Mouse (Mus musculus) brain, embryonic 14.5 days (tissue): ENCODE measurements at regions not wholly inside any gene's neighbourhood (a gene's known extent, or its start where the extent isn't known, plus 50 kb on each side); places are given as distances from the start of the nearest gene placed in this dataset.
A peak's percentile ranks its signal among the peaks of the same experiment; 100 is the strongest.

ENCODE experiments used
- DNase-seq: peaks from one replicate; pipeline ENCODE4 v3.0.0-alpha.2; 2011; ENCODE audit warnings: low read depth
- CTCF ChIP-seq: fragments of 200-500 bp; IDR thresholded peaks from 2 replicates; pipeline ENCODE4 v1.5.1; 2012; ENCODE audit warnings: inconsistent platforms, mild to moderate bottlenecking, moderate library complexity, borderline replicate concordance; ENCODE audit not compliant: insufficient read depth, insufficient read length; ENCODE audit errors: extremely low read depth
- POLR2A ChIP-seq: fragments of 200-500 bp; IDR thresholded peaks from 2 replicates; pipeline ENCODE4 v1.6.1; 2012; ENCODE audit warnings: mild to moderate bottlenecking, inconsistent platforms, borderline replicate concordance; ENCODE audit not compliant: poor library complexity, insufficient read depth, insufficient read length, severe bottlenecking; ENCODE audit errors: extremely low read depth

DNA sequence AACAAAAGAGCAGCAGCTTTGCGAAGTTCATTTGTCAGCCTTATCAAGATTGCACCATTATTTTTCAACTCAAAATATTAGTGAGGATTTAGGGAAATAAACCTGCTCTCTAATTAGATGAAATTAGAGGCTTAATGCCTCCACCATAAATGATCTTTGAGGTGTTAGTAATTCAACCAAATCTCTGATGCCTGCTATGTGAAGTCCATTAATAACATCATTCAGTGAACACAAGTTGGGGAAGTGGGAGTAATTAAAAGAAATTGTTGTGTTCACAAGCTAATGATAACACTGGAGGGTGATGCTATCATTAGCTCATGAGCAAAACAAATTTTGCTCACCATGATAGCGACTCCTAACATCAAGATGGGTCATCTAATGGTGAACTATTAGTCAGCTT is 246.0 kb downstream of the Ttc6 start:
- TF ChIP-seq POLR2A (no peak), CTCF (no peak)
- no peak for DNase-seq

DNA sequence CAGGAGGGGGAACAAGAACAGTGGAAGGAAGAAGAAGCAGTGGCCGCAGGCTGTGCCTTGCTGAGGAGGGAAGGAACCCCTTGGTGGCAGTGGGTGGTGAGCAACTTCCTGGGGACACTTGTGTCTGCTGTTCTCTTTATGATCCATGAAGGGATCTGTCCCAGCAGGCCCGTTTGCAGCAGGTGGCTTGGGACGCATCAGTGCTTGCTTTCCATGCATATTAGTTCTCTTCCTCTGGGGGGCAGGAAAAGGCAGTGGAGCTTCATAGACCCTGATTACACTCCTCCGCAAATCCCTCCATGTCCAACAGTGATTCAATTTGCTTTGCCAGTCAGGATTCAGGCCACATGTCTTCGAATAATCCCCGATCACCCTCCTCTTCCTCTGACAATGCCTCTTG is 259.9 kb downstream of the Ttc6 start:
- 0 out of 2 replicates have a peak, but pooled peaks have one; percentile 0 for TF ChIP-seq CTCF
- no peak for TF ChIP-seq POLR2A
- DNase-seq = no peak

- TF ChIP-seq POLR2A = no peak
- TF ChIP-seq CTCF = 0 out of 2 replicates have a peak, but pooled peaks have one; percentile 18
- peak; percentile 91 for DNase-seq
These were observed 261.8 kb downstream of the Ttc6 start for GRCm38 (mm10) chr12:57825754-57826153.

DNA sequence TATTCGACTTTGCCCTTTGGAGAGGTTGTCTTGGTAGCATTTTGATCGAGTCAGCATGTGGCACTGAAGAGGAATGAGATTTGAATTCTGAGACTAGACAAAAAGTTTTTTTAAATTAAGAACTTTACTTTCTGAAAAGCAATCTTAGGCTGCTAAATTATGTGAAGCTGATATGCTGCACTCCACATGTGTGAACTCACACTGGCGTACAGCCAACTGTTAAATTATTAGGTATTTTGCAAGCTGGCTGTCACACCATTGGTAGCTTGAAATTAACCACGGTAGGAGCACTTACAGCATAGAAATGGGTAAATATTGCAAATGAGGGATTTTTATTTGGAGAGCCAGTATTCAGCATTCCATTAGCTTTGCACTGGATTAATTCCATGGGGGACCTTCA is 278.9 kb downstream of the Ttc6 start:
- no peak for TF ChIP-seq CTCF
- TF ChIP-seq POLR2A = no peak
- DNase-seq = peak; percentile 75

- no peak for DNase-seq
- TF ChIP-seq CTCF (no peak), POLR2A (no peak)
These were observed 307.1 kb downstream of the Ttc6 start for GRCm38 (mm10) chr12:57871028-57871427.

- no peak for TF ChIP-seq CTCF
- TF ChIP-seq POLR2A = no peak
- no peak for DNase-seq
These were observed 320.6 kb upstream of the Sstr1 start for GRCm38 (mm10) chr12:57890783-57891478.

- TF ChIP-seq CTCF = no peak
- TF ChIP-seq POLR2A = no peak
- no peak for DNase-seq
These were observed 320.0 kb upstream of the Sstr1 start for GRCm38 (mm10) chr12:57891556-57891955.

DNA sequence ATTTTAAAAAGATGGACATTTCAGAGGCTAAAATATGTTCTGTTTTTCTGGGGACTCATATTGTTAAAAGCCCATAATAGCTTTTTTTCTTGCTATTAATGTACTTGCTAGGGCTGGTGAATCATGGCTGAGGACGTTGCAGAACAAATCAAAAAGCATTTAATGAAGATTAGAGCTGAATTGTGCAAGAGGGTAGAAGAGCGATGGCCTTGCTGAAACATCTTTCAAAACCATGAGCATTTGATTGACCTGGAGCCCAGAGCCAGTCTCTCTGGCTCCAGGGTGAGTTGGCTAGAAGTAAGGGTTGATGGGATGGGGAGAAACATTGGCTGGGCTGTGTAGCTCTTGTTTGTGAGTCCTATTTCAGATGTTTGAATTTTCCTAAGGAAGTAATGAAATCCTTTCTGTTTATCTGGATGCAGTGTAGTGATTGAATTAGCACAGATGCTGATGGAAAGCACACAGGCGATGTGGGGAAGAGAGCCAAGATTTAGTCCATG is 313.8 kb upstream of the Sstr1 start:
- TF ChIP-seq POLR2A (no peak), CTCF (no peak)
- DNase-seq = no peak

DNA sequence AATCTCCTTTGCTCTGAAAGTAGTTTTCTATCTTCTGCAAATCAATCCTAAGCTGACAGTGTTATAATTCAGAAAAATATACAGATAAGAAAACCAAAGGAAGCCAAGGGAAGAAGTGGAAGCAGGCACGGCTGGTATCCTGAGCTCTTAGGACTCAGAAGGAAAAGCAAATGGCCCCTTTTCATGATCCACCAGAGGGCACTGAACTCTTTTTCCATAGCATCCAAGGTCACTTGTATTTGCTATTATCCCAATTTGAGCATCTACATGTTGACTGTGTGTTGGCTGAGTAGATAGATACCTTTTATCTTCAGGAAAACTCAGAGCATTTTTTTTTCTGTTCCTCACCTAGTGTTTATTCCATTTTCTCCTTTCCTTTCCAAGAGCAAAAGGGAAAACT is 306.9 kb upstream of the Sstr1 start:
- no peak for DNase-seq
- TF ChIP-seq POLR2A (no peak), CTCF (no peak)

DNA sequence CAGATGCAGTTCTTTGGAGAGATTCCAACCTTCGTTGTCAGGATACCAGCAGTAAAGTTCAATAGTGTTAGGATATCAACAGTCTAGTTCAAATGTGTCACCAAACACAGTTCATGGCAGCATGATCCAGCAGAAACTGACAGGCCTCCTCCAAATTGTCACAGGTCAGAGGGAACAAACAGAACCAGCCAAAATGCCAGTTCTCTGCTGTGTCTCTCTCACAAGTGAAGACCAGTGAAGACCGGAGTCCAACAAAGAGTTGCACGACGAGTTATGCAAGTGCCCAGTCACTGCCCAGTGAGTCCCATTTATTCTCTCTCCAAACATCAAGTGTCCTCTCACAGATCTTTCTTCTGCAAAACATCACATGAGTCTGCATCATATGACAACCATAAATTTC is 293.4 kb upstream of the Sstr1 start:
- TF ChIP-seq POLR2A (no peak), CTCF (no peak)
- no peak for DNase-seq

GRCm38 (mm10) chr12:57922031-57922430 is 289.5 kb upstream of the Sstr1 start:
- DNase-seq = no peak

GRCm38 (mm10) chr12:57924422-57924821 is 287.1 kb upstream of the Sstr1 start:
- no peak for DNase-seq

More at GRCm38 (mm10) chr12:57922031-57922430, 289.5 kb upstream of the Sstr1 start:
- TF ChIP-seq CTCF (no peak), POLR2A (no peak)

More at GRCm38 (mm10) chr12:57924422-57924821, 287.1 kb upstream of the Sstr1 start:
- no peak for TF ChIP-seq CTCF
- TF ChIP-seq POLR2A = no peak
